Mouse (Mus musculus) neural tube, embryonic 13.5 days (tissue): ENCODE measurements at regions not wholly inside any gene's neighbourhood (a gene's known extent, or its start where the extent isn't known, plus 50 kb on each side); places are given as distances from the start of the nearest gene placed in this dataset.

Experiments
- ATAC-seq: fragments of 200-750 bp; cut with Nextera tagmentation; 2 replicates; pipeline ENCODE4 v1.8.0; 2017; ENCODE audit warnings: low read depth, mild to moderate bottlenecking, moderate TSS enrichment, moderate library complexity
- H3K27ac ChIP-seq: fragments of 300-500 bp; sonication (generic); replicated peaks from 2 replicates; pipeline ENCODE4 v1.5.1; 2015; ENCODE audit warnings: moderate library complexity, mild to moderate bottlenecking, inconsistent platforms
- H3K27me3 ChIP-seq: fragments of 300-500 bp; sonication (generic); 2 replicates; pipeline ENCODE4 v1.6.1; 2015; ENCODE audit warnings: mild to moderate bottlenecking, inconsistent platforms
- H3K36me3 ChIP-seq: fragments of 300-500 bp; sonication (generic); 2 replicates; pipeline ENCODE4 v1.6.1; 2015; ENCODE audit warnings: mild to moderate bottlenecking, inconsistent platforms
- H3K4me1 ChIP-seq: fragments of 300-500 bp; sonication (generic); replicated peaks from 2 replicates; pipeline ENCODE4 v1.6.1; 2015; ENCODE audit warnings: inconsistent platforms
- H3K4me2 ChIP-seq: fragments of 300-500 bp; sonication (generic); 2 replicates; pipeline ENCODE4 v1.6.1; 2015; ENCODE audit warnings: inconsistent platforms, mild to moderate bottlenecking, moderate library complexity
- H3K4me3 ChIP-seq: fragments of 300-500 bp; sonication (generic); 2 replicates; pipeline ENCODE4 v1.5.1; 2015; ENCODE audit warnings: mild to moderate bottlenecking, inconsistent platforms
- H3K9ac ChIP-seq: fragments of 300-500 bp; sonication (generic); 2 replicates; pipeline ENCODE4 v1.6.1; 2015; ENCODE audit warnings: moderate library complexity, mild to moderate bottlenecking, inconsistent platforms
- H3K9me3 ChIP-seq: fragments of 300-500 bp; sonication (generic); 2 replicates; pipeline ENCODE4 v1.6.1; 2016; ENCODE audit warnings: inconsistent platforms
- WGBS: fragments of 180-500 bp; shearing (Covaris S2); methylation state at CpG from one replicate; pipeline ENCODE4 v1.1.7; 2015; 5-methylcytosine and 5-hydroxymethylcytosine counted together

- H3K27ac ChIP-seq = no peak overlapping the region
- H3K4me3 ChIP-seq = no peak overlapping the region
- 0 out of 2 replicates have a peak, but pooled peaks cover 3% of the 10 kb centered on the region for H3K4me1 ChIP-seq
- 72% methylated on average over 6 of the region's 6 CpGs for WGBS
- H3K27me3 ChIP-seq = no peaks in the 10 kb centered on the region
- H3K4me2 ChIP-seq = no peak overlapping the region
- H3K9ac ChIP-seq = no peak overlapping the region
- ATAC-seq = no peak
- H3K36me3 ChIP-seq = no peaks in the 10 kb centered on the region
- H3K9me3 ChIP-seq = no peaks in the 10 kb centered on the region
Measured at GRCm38 (mm10) chr13:47347835-47348234, 225.4 kb downstream of the Rnf144b start.

GRCm38 (mm10) chr13:47348517-47349145 lies 226.2 kb downstream of the Rnf144b start:
- Histone ChIP-seq H3K27me3 (no peaks in the 10 kb centered on the region), H3K4me2 (no peak overlapping the region), H3K4me1 (0 out of 2 replicates have a peak, but pooled peaks cover 3% of the 10 kb centered on the region), H3K4me3 (no peak overlapping the region), H3K9me3 (no peaks in the 10 kb centered on the region), H3K27ac (no peak overlapping the region), H3K9ac (no peak overlapping the region), H3K36me3 (no peaks in the 10 kb centered on the region)
- ATAC-seq = no peak; the same call in 1 of the 2 replicates
- 46% methylated on average over 17 of the region's 17 CpGs for WGBS

GRCm38 (mm10) chr13:47354446-47354845 lies 232.0 kb downstream of the Rnf144b start:
- Histone ChIP-seq H3K9me3 (no peaks in the 10 kb centered on the region), H3K4me3 (no peak overlapping the region), H3K4me2 (no peak overlapping the region), H3K27me3 (no peaks in the 10 kb centered on the region), H3K9ac (no peak overlapping the region), H3K4me1 (no peaks in the 10 kb centered on the region), H3K27ac (no peak overlapping the region), H3K36me3 (no peaks in the 10 kb centered on the region)
- no peak for ATAC-seq
- 75% methylated on average over 12 of the region's 12 CpGs for WGBS

GRCm38 (mm10) chr13:47355169-47355568 lies 232.7 kb downstream of the Rnf144b start:
- no peak overlapping the region for H3K27ac ChIP-seq

GRCm38 (mm10) chr13:47358986-47359385 lies 236.5 kb downstream of the Rnf144b start:
- Histone ChIP-seq H3K4me1 (no peaks in the 10 kb centered on the region), H3K9me3 (no peaks in the 10 kb centered on the region), H3K9ac (no peak overlapping the region), H3K4me3 (no peak overlapping the region), H3K36me3 (no peaks in the 10 kb centered on the region), H3K27ac (no peak overlapping the region), H3K4me2 (no peak overlapping the region), H3K27me3 (no peaks in the 10 kb centered on the region)
- WGBS = 69% methylated on average over 9 of the region's 9 CpGs
- no peak for ATAC-seq

More at GRCm38 (mm10) chr13:47355169-47355568, 232.7 kb downstream of the Rnf144b start:
- Histone ChIP-seq H3K4me2 (no peak overlapping the region), H3K4me3 (no peak overlapping the region), H3K9me3 (no peaks in the 10 kb centered on the region), H3K27me3 (no peaks in the 10 kb centered on the region), H3K4me1 (no peaks in the 10 kb centered on the region), H3K9ac (no peak overlapping the region), H3K36me3 (no peaks in the 10 kb centered on the region)
- 52% methylated on average over 5 of the region's 5 CpGs for WGBS
- ATAC-seq = no peak

GRCm38 (mm10) chr13:47365776-47366175 lies 243.3 kb downstream of the Rnf144b start:
- WGBS = 78% methylated on average over 7 of the region's 7 CpGs
- Histone ChIP-seq H3K4me1 (peaks cover 6% of the 10 kb centered on the region), H3K9ac (no peak overlapping the region), H3K27me3 (no peaks in the 10 kb centered on the region), H3K36me3 (no peaks in the 10 kb centered on the region), H3K4me3 (no peak overlapping the region), H3K4me2 (no peak overlapping the region), H3K9me3 (no peaks in the 10 kb centered on the region), H3K27ac (no peak overlapping the region)
- ATAC-seq = no peak

- Histone ChIP-seq H3K4me1 (peaks cover 6% of the 10 kb centered on the region), H3K9ac (no peak overlapping the region), H3K4me2 (no peak overlapping the region), H3K4me3 (no peak overlapping the region), H3K9me3 (no peaks in the 10 kb centered on the region), H3K36me3 (no peaks in the 10 kb centered on the region), H3K27ac (no peak overlapping the region), H3K27me3 (no peaks in the 10 kb centered on the region)
- 25% methylated on average over 13 of the region's 13 CpGs for WGBS
- ATAC-seq = peak; percentile 27; the same call in 1 of the 2 replicates
Measured at GRCm38 (mm10) chr13:47368041-47368823, 245.8 kb downstream of the Rnf144b start.

- H3K9ac ChIP-seq = no peak overlapping the region
- no peaks in the 10 kb centered on the region for H3K27me3 ChIP-seq
- H3K9me3 ChIP-seq = no peaks in the 10 kb centered on the region
- no peaks in the 10 kb centered on the region for H3K36me3 ChIP-seq
- no peak overlapping the region for H3K4me2 ChIP-seq
- H3K4me1 ChIP-seq = no peaks in the 10 kb centered on the region
- 81% methylated on average over 1 of the region's 1 CpGs for WGBS
- no peak overlapping the region for H3K4me3 ChIP-seq
- H3K27ac ChIP-seq = no peak overlapping the region
- no peak for ATAC-seq
Measured at GRCm38 (mm10) chr13:47374583-47374982, 252.1 kb downstream of the Rnf144b start.

GRCm38 (mm10) chr13:47391023-47391422 lies 268.6 kb downstream of the Rnf144b start:
- Histone ChIP-seq H3K4me2 (no peak overlapping the region), H3K4me1 (peaks cover 2% of the 10 kb centered on the region; the same call in 1 of the 2 replicates)

GRCm38 (mm10) chr13:47397726-47398350 lies 275.4 kb downstream of the Rnf144b start:
- no peaks in the 10 kb centered on the region for H3K27me3 ChIP-seq
- H3K9me3 ChIP-seq = no peaks in the 10 kb centered on the region
- H3K36me3 ChIP-seq = no peaks in the 10 kb centered on the region
- H3K4me3 ChIP-seq = no peak overlapping the region
- H3K4me1 ChIP-seq = peaks cover 11% of the 10 kb centered on the region
- WGBS = 61% methylated on average over 8 of the region's 8 CpGs
- no peak overlapping the region for H3K4me2 ChIP-seq
- H3K27ac ChIP-seq = peak overlapping the region; percentile 67
- H3K9ac ChIP-seq = no peak overlapping the region
- no peak for ATAC-seq

More at GRCm38 (mm10) chr13:47391023-47391422, 268.6 kb downstream of the Rnf144b start:
- no peak overlapping the region for H3K27ac ChIP-seq
- H3K27me3 ChIP-seq = no peaks in the 10 kb centered on the region
- H3K4me3 ChIP-seq = no peak overlapping the region
- no peak overlapping the region for H3K9ac ChIP-seq
- H3K9me3 ChIP-seq = no peaks in the 10 kb centered on the region
- ATAC-seq = no peak
- WGBS = 56% methylated on average over 5 of the region's 5 CpGs
- no peaks in the 10 kb centered on the region for H3K36me3 ChIP-seq

GRCm38 (mm10) chr13:47398976-47399375 lies 276.5 kb downstream of the Rnf144b start:
- no peaks in the 10 kb centered on the region for H3K9me3 ChIP-seq
- H3K27me3 ChIP-seq = no peaks in the 10 kb centered on the region
- no peak overlapping the region for H3K9ac ChIP-seq
- H3K4me3 ChIP-seq = no peak overlapping the region
- peak overlapping the region; percentile 67 for H3K27ac ChIP-seq
- no peaks in the 10 kb centered on the region for H3K36me3 ChIP-seq
- H3K4me1 ChIP-seq = peaks cover 11% of the 10 kb centered on the region
- WGBS = 57% methylated on average over 5 of the region's 5 CpGs
- ATAC-seq = no peak
- no peak overlapping the region for H3K4me2 ChIP-seq

GRCm38 (mm10) chr13:47413261-47413660 lies 290.8 kb downstream of the Rnf144b start:
- no peaks in the 10 kb centered on the region for H3K36me3 ChIP-seq
- H3K27me3 ChIP-seq = no peaks in the 10 kb centered on the region
- WGBS = 90% methylated on average over 3 of the region's 3 CpGs
- no peak overlapping the region for H3K4me3 ChIP-seq
- H3K9me3 ChIP-seq = no peaks in the 10 kb centered on the region
- H3K4me2 ChIP-seq = no peak overlapping the region
- no peaks in the 10 kb centered on the region for H3K4me1 ChIP-seq
- H3K27ac ChIP-seq = no peak overlapping the region
- ATAC-seq = no peak
- no peak overlapping the region for H3K9ac ChIP-seq
